Mouse (Mus musculus): Measurements from ENCODE around the gene Gm10570. TPM values are rescaled to one million over a fixed set of nuclear protein-coding genes. Genes with fewer than 3 reads are reported as not detected.

Gm10570 gene
- total RNA-seq (2021), result not detected
- long read RNA-seq, experiment 1, result 0 reads
- long read RNA-seq, experiment 2, partial matches to known transcripts, result 0 of 1 reads
- long read RNA-seq, experiment 2, other reads (novel, unspliced or antisense), result 1 of 1 reads

DNA sequence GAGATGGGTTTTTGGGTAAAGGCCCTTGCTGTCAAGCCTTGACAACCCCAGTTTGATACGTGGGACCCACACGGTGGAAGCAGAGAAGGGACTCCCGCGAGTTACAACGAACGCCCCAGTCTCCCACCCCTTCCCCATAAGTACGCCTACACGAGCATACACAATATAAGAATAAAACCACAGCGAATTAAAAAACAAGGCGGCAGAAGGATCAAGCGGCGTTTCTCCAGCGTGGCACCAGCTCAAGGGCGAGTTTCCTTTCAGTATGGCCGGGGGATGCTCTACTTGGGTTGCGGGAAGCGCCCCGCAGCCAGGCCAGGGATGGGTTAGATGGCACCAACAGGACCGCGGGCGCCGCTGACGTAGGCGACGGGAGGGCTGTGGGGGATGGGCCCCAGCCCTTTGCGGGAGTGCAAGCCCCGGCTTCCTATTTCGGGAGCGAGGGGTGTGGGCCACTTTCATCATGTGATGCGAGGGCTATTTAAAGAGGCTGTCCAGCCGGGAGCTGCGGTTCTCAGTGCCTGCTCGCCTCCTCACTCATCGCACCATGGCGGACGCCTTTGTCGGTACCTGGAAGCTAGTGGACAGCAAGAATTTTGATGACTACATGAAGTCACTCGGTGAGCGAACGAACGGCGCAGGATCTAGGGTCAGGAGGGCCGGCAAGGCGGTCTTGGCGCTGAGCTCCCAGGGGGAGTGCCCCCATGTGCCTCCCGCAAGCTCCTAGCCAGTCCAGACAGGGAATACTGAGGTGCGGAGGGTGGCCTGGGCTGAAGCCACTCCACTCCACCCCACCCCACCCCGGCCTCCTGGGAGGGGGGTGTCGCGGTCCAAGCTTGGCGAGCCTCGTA, at the start of gene Gm10570, which contains the start of gene Fabp3:
Gm10570 (minus strand) TSS at position 444 of the 851 bp plus-strand sequence.
Fabp3 (plus strand) TSS at position 365 of the 851 bp plus-strand sequence.
- DNase-seq (ENCODE audit: low spot score in 2 of 2), result peak; percentile 78 to 79
- intact Hi-C loops (cut with DNase I), result no loop called here

DNA sequence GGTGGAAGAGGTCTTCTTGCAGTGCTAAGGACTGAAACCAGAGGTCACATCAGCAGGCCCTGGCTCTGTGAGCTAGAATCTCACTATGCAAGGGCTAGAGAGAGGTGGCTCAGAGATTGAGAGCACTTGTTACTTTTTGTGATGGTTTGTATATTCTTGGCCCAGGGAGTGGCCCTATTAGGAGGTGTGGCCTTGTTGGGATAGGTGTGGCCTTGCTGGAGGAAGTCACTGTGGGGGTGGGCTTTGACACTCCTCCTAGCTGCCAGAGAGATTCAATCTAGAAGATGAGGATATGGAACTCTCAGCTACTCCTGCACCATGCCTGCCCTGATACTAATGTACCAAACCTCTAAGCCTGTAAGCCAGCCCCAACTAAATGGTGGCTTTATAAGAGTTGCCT, 49.5 kb upstream of the Gm10570 start:
- intact Hi-C loops (cut with DNase I), result no loop called here
- no peak for DNase-seq (ENCODE audit: low spot score in 2 of 2)

- intact Hi-C loops (cut with DNase I), result no loop called here
- DNase-seq (ENCODE audit: low spot score in 2 of 2), result no peak
These were observed 44.1 kb upstream of the Gm10570 start for GRCm38 (mm10) chr4:130352588-130352987.

GRCm38 (mm10) chr4:130350690-130351422, 42.4 kb upstream of the Gm10570 start:
- intact Hi-C loops (cut with DNase I), result no loop called here
- no peak for DNase-seq (ENCODE audit: low spot score in 2 of 2)

DNA sequence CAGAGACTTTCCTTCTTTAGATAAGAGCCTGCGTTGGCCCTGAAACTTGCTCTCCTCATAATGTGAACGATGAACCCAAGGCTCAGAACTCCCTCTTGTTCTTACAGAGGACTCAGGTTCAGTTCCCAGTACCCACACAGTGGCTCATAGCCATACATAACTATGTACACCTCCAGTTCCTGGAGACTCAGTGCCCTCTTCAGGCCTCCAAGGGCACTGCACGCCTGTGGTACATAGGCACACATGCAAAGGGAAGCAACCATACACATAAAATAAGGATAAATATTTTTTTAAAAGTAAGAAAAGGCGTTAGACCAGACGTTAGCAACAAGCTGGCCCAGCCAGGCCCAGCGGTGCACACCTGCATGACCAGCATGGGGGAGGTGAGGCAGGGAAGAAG, 41.2 kb upstream of the Gm10570 start:
- intact Hi-C loops (cut with DNase I), result no loop called here
- DNase-seq (ENCODE audit: low spot score in 2 of 2), result no peak

GRCm38 (mm10) chr4:130341691-130342090, 33.2 kb upstream of the Gm10570 start:
- intact Hi-C loops (cut with DNase I), result no loop called here
- peak; percentile 23 to 30 for DNase-seq (ENCODE audit: low spot score in 2 of 2)

DNA sequence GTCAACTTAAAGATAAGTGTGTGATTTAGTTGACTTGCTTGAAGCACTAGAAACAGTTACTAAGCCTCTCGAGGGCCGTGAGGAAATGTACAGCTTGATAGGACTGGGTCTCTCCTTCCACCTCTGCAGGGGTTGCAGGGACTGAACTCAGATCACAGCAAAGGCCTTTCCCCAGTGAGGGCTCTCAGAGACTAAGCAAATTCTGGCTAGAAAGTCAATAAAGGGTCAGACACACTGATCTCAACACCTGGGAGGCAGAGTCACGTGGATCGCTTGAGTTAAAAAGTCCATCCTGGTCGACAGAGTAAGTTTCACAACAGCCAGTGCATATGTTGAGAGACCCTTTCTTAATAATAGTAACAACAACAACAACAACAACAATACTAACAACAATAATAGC, 27.4 kb upstream of the Gm10570 start:
- intact Hi-C loops (cut with DNase I), result no loop called here
- no peak for DNase-seq (ENCODE audit: low spot score in 2 of 2)

- intact Hi-C loops (cut with DNase I), result no loop called here
- no peak for DNase-seq (ENCODE audit: low spot score in 2 of 2)
These were observed 18.9 kb upstream of the Gm10570 start for GRCm38 (mm10) chr4:130327366-130327765.

- DNase-seq (ENCODE audit: low spot score in 2 of 2), result no peak
- intact Hi-C loops (cut with DNase I), result no loop called here
These were observed 17.0 kb upstream of the Gm10570 start for GRCm38 (mm10) chr4:130325446-130325845.

DNA sequence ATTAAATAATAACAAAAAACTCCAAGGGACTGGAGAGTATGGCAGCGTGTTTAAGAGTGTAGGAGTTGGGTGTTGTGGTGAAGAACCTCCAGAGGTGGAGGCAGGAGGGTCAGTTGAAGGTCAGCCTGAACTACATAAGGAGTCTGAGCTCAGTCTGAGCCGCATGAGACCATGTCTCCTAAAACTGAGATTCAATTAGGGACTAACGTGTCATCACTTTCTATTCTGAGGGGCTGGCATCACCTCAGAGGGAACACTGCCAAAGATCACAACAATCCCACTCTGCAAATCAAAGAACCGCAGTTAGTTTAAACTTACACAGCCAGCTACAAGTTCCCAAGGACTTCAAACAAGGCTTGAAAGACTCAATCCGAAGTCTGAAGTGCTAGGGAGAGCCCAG, 15.1 kb upstream of the Gm10570 start:
- intact Hi-C loops (cut with DNase I), result no loop called here
- DNase-seq (ENCODE audit: low spot score in 2 of 2), result no peak

GRCm38 (mm10) chr4:130323165-130323564, 14.7 kb upstream of the Gm10570 start:
- intact Hi-C loops (cut with DNase I), result no loop called here
- no peak for DNase-seq (ENCODE audit: low spot score in 2 of 2)

GRCm38 (mm10) chr4:130322567-130322966, 14.1 kb upstream of the Gm10570 start:
- intact Hi-C loops (cut with DNase I), result no loop called here
- DNase-seq (ENCODE audit: low spot score in 2 of 2), result no peak

DNA sequence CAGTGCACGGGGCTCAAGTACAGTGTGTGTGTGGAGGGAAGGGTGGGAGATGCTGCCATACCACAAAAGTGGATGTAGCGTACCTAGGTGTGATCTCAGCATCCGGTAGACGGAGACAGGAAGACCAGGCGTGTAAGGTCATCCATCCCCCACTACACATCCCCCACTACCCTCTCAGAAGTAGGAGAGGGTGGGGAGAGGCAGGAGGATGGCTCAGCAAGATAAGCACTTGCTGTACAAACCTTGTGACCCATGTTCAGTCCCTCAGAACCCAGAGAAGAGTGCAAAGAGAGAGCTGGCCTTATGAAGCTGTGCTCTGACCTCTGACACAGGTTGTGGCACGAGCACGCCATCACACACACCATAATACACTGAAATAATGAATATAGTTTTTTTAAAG, 13.2 kb upstream of the Gm10570 start:
- intact Hi-C loops (cut with DNase I), result no loop called here
- no peak for DNase-seq (ENCODE audit: low spot score in 2 of 2)

DNA sequence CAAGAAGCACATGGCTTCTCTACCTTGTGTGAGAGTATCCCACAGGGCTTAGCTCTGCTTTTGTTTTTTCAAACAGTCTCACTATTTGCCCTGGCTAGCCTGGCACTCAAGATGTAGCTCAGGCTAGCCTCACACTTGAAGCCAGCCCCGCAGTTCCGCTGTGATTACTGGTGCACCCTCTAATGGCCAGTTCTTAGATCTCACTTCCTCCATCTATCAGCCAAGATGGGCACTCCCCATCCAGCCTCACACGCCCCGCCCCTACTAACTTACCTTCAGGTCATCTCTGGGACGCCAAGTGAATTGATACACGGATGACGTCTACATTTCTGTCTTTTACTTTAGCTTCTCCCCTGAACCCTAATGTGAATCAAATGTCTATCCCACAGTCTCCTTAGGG, 11.1 kb upstream of the Gm10570 start:
- no peak for DNase-seq (ENCODE audit: low spot score in 2 of 2)
- intact Hi-C loops (cut with DNase I), result no loop called here

DNA sequence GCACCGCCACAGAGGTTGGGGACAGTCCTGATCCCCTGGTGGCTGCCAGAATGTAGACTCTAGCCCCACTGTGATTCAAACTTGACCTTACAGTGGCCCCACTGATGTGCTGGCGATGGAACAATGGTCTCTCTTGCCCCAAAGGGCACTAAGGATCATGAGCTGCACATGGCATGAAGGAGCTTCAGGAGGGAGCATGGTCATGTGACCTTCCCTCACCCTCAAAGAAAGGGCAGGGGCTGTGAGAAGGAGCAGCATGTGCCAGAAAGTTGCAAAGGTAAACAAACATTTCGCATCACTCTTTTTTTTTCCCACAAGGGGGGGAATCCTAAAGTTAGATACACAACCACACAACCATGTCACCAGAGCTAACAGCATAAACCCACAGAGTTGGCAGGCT, 9.6 kb upstream of the Gm10570 start:
- no peak for DNase-seq (ENCODE audit: low spot score in 2 of 2)
- intact Hi-C loops (cut with DNase I), result no loop called here

DNA sequence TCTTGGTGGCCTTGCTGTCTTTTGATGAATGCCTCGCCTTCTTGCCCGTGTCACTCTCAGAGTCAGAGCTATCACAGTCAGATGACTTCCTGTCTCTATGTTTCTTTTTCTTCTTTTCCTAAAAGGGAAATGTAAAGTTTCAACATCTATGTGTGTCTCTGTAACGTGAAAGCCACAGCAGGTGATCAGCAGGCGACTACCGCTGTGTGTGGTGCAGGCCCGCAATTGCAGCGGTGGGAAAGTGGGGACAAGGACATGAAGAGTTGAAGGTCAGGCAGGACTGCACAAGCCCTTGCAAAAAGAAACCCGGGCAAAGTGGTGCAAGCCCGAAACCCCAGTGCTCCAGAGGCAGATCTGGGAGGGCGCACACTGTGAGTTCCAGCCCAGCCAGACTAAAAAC, 8.2 kb upstream of the Gm10570 start:
- no peak for DNase-seq (ENCODE audit: low spot score in 2 of 2)
- intact Hi-C loops (cut with DNase I), result no loop called here

GRCm38 (mm10) chr4:130315771-130316527, 7.5 kb upstream of the Gm10570 start:
- intact Hi-C loops (cut with DNase I), result no loop called here
- peak in 1 of 2 experiments; percentile 29 for DNase-seq (ENCODE audit: low spot score in 2 of 2)

- no peak for DNase-seq (ENCODE audit: low spot score in 2 of 2)
- intact Hi-C loops (cut with DNase I), result no loop called here
These were observed 5.1 kb upstream of the Gm10570 start for GRCm38 (mm10) chr4:130313552-130313951.

GRCm38 (mm10) chr4:130312526-130312925, 4.1 kb upstream of the Gm10570 start:
- DNase-seq (ENCODE audit: low spot score in 2 of 2), result no peak
- intact Hi-C loops (cut with DNase I), result no loop called here

DNA sequence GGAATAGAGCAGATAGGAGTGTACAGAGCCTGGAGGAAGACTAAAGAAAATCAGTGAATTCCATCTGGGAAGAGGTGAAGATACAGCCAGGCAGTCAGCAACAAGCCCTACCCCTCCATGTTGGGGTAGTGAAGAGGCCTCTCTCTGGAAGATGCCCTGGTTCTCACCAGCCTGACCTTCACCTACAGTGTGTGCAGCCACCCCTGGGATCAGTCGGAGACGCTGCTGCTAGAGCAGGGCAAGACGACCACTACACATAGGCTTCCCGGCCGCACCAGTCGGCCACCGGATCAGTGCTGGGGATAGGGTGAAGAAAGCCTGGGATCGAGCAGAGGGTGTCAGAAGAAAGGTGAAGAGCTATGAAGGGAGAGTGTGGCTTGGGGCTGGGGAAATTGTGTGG, 780 bp upstream of the Gm10570 start:
- DNase-seq (ENCODE audit: low spot score in 2 of 2), result no peak
- intact Hi-C loops (cut with DNase I), result no loop called here
